Mouse (Mus musculus) CH12.LX (cell line): ENCODE results near the gene Cited4. TPM values are rescaled to one million over a fixed set of nuclear protein-coding genes. Genes with fewer than 3 reads are reported as not detected.

ENCODE experiments used
- DNase-seq: peaks from one replicate; pipeline ENCODE4 v3.0.0-alpha.2; 2013; ENCODE audit errors: extremely low read depth
- H3K27ac ChIP-seq: 2 replicates; pipeline ENCODE4 v1.5.1; 2012; ENCODE audit warnings: low read depth, mild to moderate bottlenecking, control low read depth, moderate library complexity; ENCODE audit not compliant: insufficient read depth
- H3K27me3 ChIP-seq: replicated peaks from 2 replicates; pipeline ENCODE3; 2012; ENCODE audit warnings: inconsistent platforms
- H3K36me3 ChIP-seq, 2 experiments: replicated peaks in 1 of 2; 2 replicates each; pipeline versions ENCODE3 to v1.6.1; 2012; ENCODE audit warnings: inconsistent platforms in 1 of 2, low read length in 1 of 2, mild to moderate bottlenecking in 1 of 2, mixed read lengths in 1 of 2, moderate library complexity in 1 of 2; ENCODE audit not compliant: control insufficient read depth in 1 of 2, insufficient read depth in 1 of 2
- H3K4me1 ChIP-seq, 2 experiments: 2 replicates each; pipeline ENCODE4 v1.6.1; 2012; ENCODE audit warnings: inconsistent platforms in 1 of 2, moderate library complexity in 1 of 2; ENCODE audit not compliant: insufficient read depth in 2 of 2, control insufficient read depth in 1 of 2
- H3K4me2 ChIP-seq: 2 replicates; pipeline ENCODE4 v1.6.1; 2012; ENCODE audit warnings: low read depth, mild to moderate bottlenecking, control low read depth; ENCODE audit not compliant: poor library complexity, insufficient read depth, severe bottlenecking
- H3K4me3 ChIP-seq, 3 experiments: fragments of 150-350 bp in 1 of 3; sonication (generic) in 1 of 3; replicated peaks in 1 of 3; 2 replicates each; pipeline versions ENCODE3 to v1.5.1; 2011 to 2012; ENCODE audit warnings: low read depth in 2 of 3, low read length in 2 of 3, mild to moderate bottlenecking in 2 of 3, moderate library complexity in 2 of 3, control low read depth in 1 of 3, improper control_type of control experiment in 1 of 3, inconsistent platforms in 1 of 3, mixed read lengths in 1 of 3; ENCODE audit not compliant: poor library complexity in 1 of 3
- H3K79me2 ChIP-seq: replicated peaks from 2 replicates; pipeline ENCODE4 v1.6.1; 2012; ENCODE audit warnings: mild to moderate bottlenecking, moderate library complexity; ENCODE audit not compliant: control insufficient read depth, poor library complexity, insufficient read depth, severe bottlenecking; ENCODE audit errors: extremely low read depth
- H3K9ac ChIP-seq: 2 replicates; pipeline ENCODE4 v1.6.1; 2012; ENCODE audit warnings: low read depth, mild to moderate bottlenecking, control low read depth, moderate library complexity; ENCODE audit not compliant: insufficient read depth
- H3K9me3 ChIP-seq: replicated peaks from 2 replicates; pipeline ENCODE3; 2012; ENCODE audit warnings: low read length, inconsistent platforms, mixed read lengths
- BHLHE40 ChIP-seq: IDR thresholded peaks from 2 replicates; pipeline ENCODE4 v1.6.1; 2011; ENCODE audit warnings: mild to moderate bottlenecking, low read depth, low read length, improper control_type of control experiment
- CTCF ChIP-seq, 2 experiments: IDR thresholded peaks in 1 of 2; conservative IDR thresholded peaks in 1 of 2; 2 replicates each; pipeline ENCODE4 v1.5.1; 2011 to 2012; ENCODE audit warnings: low read depth in 2 of 2, low read length in 2 of 2, improper control_type of control experiment in 1 of 2, inconsistent platforms in 1 of 2, mild to moderate bottlenecking in 1 of 2, moderate library complexity in 1 of 2
- ELF1 ChIP-seq: IDR thresholded peaks from 2 replicates; pipeline ENCODE4 v1.6.1; 2014; ENCODE audit warnings: low read depth, mild to moderate bottlenecking, inconsistent platforms, low read length, improper control_type of control experiment
- MAZ ChIP-seq: IDR thresholded peaks from 2 replicates; pipeline ENCODE4 v1.6.1; 2012; ENCODE audit warnings: low read depth, mild to moderate bottlenecking, inconsistent platforms, low read length, improper control_type of control experiment, moderate library complexity
- PAX5 ChIP-seq: IDR thresholded peaks from 2 replicates; pipeline ENCODE4 v1.6.1; 2012; ENCODE audit warnings: low read length, inconsistent platforms, mixed read lengths
- RAD21 ChIP-seq: IDR thresholded peaks from 2 replicates; pipeline ENCODE4 v1.6.1; 2011; ENCODE audit warnings: low read depth, mild to moderate bottlenecking, low read length, improper control_type of control experiment, moderate library complexity
- SMC3 ChIP-seq: IDR thresholded peaks from 2 replicates; pipeline ENCODE4 v1.6.1; 2011; ENCODE audit warnings: low read depth, low read length, improper control_type of control experiment
- TCF12 ChIP-seq: IDR thresholded peaks from 2 replicates; pipeline ENCODE4 v1.6.1; 2014; ENCODE audit warnings: low read depth, mild to moderate bottlenecking, inconsistent platforms, low read length, improper control_type of control experiment
- UBTF ChIP-seq: IDR thresholded peaks from 2 replicates; pipeline ENCODE4 v1.6.1; 2012; ENCODE audit warnings: low read depth, mild to moderate bottlenecking, inconsistent platforms, low read length, improper control_type of control experiment, moderate library complexity
- ZKSCAN1 ChIP-seq: IDR thresholded peaks from 2 replicates; pipeline ENCODE4 v1.6.1; 2012; ENCODE audit warnings: low read depth, inconsistent platforms, low read length, improper control_type of control experiment, borderline replicate concordance
- dilution Hi-C: fragments of 300-500 bp; cut with MboI; formaldehyde crosslinking; loops from 2 replicates; pipeline ENCODE4 v1.14.3; 2020; ENCODE audit warnings: low sequenced_read_pairs; ENCODE audit not compliant: extremely low pct_unique_long_range_greater_than_20kb, extremely low pct_ligation_motif_present
- in situ Hi-C: fragments of 300-500 bp; cut with MboI; formaldehyde crosslinking; loops from 3 replicates; pipeline ENCODE4 v1.14.3; 2019; ENCODE audit warnings: low sequenced_read_pairs, low pct_ligation_motif_present, low pct_unique_long_range_greater_than_20kb, mixed read lengths
- polyA plus RNA-seq: library from polyadenylated mRNA; unstranded; fragments of >175 nt; gene quantifications from 2 replicates; pipeline ENCODE4 v1.2.1, GENCODE M21; 2012; ENCODE audit warnings: low read depth; ENCODE audit not compliant: insufficient read length
- total RNA-seq, 2 experiments: library from RNA; depleted of rRNA; stranded (reverse); fragments of 300-350 nt in 1 of 2; fragments of >200 nt in 1 of 2; gene quantifications; 2 replicates each; pipeline ENCODE4 v1.2.3; 2012 to 2014

Cited4 gene
- total and polyA plus RNA-seq, 3 experiments = 0.25 to 0.36 TPM; not detected in 1

GRCm38 (mm10) chr4:120667045-120667501 is 701 bp downstream of the Cited4 start:
- no peak overlapping the region for H3K27ac ChIP-seq
- H3K9me3 ChIP-seq = peaks cover 5% of the 10 kb centered on the region
- in situ Hi-C loops (no loop called here), dilution Hi-C loops (no loop called here)
- peaks cover 8% of the 10 kb centered on the region for H3K27me3 ChIP-seq
- peak overlapping the region; percentile 15; the same call in 1 of the 2 replicates for H3K9ac ChIP-seq
- H3K36me3 ChIP-seq = no peaks in the 10 kb centered on the region
- peak overlapping the region in 2 of 3 experiments; percentile 33 to 58 for H3K4me3 ChIP-seq
- H3K79me2 ChIP-seq = no peaks in the 10 kb centered on the region
- no peak for DNase-seq
- peaks cover 7 to 35% of the 10 kb centered on the region in 2 experiments for H3K4me1 ChIP-seq
- TF ChIP-seq UBTF = peak; percentile 65; the same call in 1 of the 2 replicates
- TF ChIP-seq ELF1 = no peak
- peak overlapping the region; percentile 60 for H3K4me2 ChIP-seq

GRCm38 (mm10) chr4:120667555-120667954 is 1.2 kb downstream of the Cited4 start:
- Histone ChIP-seq H3K9ac (peak overlapping the region; percentile 15; the same call in 1 of the 2 replicates), H3K4me1 (peaks cover 10 to 39% of the 10 kb centered on the region in 2 experiments)

GRCm38 (mm10) chr4:120668551-120668950 is 2.2 kb downstream of the Cited4 start:
- dilution Hi-C loops (no loop called here), in situ Hi-C loops (no loop called here)
- H3K36me3 ChIP-seq = no peaks in the 10 kb centered on the region
- TF ChIP-seq CTCF (conservative IDR thresholded peaks at IDR 0.05 in 1 of 2, IDR thresholded peaks at IDR 0.05 in 1 of 2; ENCODE audit: low read depth in 2 of 2, low read length in 2 of 2) = peak in 1 of 2 experiments; percentile 27; a peak in 2 of 4 replicates
- peak; percentile 33 for TF ChIP-seq SMC3
- TF ChIP-seq RAD21 = no peak; the same call in none of the 2 replicates
- no peak for TF ChIP-seq BHLHE40
- no peak for DNase-seq
- no peak overlapping the region for H3K9ac ChIP-seq
- peaks cover 5% of the 10 kb centered on the region for H3K9me3 ChIP-seq
- H3K4me1 ChIP-seq = peaks cover 7 to 38% of the 10 kb centered on the region in 2 experiments
- H3K4me3 ChIP-seq = no peak overlapping the region
- H3K27me3 ChIP-seq = peaks cover 8% of the 10 kb centered on the region
- H3K27ac ChIP-seq = no peak overlapping the region
- H3K4me2 ChIP-seq = no peak overlapping the region
- H3K79me2 ChIP-seq = no peaks in the 10 kb centered on the region

More at GRCm38 (mm10) chr4:120667555-120667954, 1.2 kb downstream of the Cited4 start:
- DNase-seq = no peak
- Histone ChIP-seq H3K27me3 (peaks cover 8% of the 10 kb centered on the region), H3K4me2 (peak overlapping the region; percentile 60), H3K36me3 (no peaks in the 10 kb centered on the region), H3K27ac (no peak overlapping the region), H3K79me2 (no peaks in the 10 kb centered on the region), H3K9me3 (peaks cover 5% of the 10 kb centered on the region), H3K4me3 (peak overlapping the region in 1 of 3 experiments; percentile 58)
- in situ Hi-C loops (no loop called here), dilution Hi-C loops (no loop called here)
- TF ChIP-seq ZKSCAN1 (no peak), TCF12 (no peak), BHLHE40 (no peak), PAX5 (no peak), UBTF (no peak), MAZ (no peak)
